Mouse (Mus musculus) urinary bladder, postnatal 10 days (tissue): Measurements from ENCODE around the gene Pcif1.

Source experiments
- DNase-seq: peaks from one replicate; pipeline ENCODE4 v3.0.0; 2022; ENCODE audit warnings: low spot score

Gene Pcif1

GRCm38 (mm10) chr2:164894048-164894447, 14.9 kb downstream of the Pcif1 start:
- DNase-seq = no peak

GRCm38 (mm10) chr2:164894644-164895043, 15.5 kb downstream of the Pcif1 start:
- DNase-seq = no peak

GRCm38 (mm10) chr2:164895885-164896284, 16.8 kb downstream of the Pcif1 start:
- no peak for DNase-seq

GRCm38 (mm10) chr2:164898008-164898407, 18.9 kb downstream of the Pcif1 start:
- no peak for DNase-seq

GRCm38 (mm10) chr2:164899034-164899433, 19.9 kb downstream of the Pcif1 start:
- DNase-seq = no peak

- no peak for DNase-seq
Measured at GRCm38 (mm10) chr2:164899723-164900459, 20.8 kb downstream of the Pcif1 start.

- DNase-seq = no peak
Measured at GRCm38 (mm10) chr2:164901380-164901779, 22.3 kb downstream of the Pcif1 start.

GRCm38 (mm10) chr2:164903496-164903895, 24.4 kb downstream of the Pcif1 start:
- DNase-seq = no peak

GRCm38 (mm10) chr2:164906071-164906470, 27.0 kb downstream of the Pcif1 start:
- no peak for DNase-seq

- no peak for DNase-seq
Measured at GRCm38 (mm10) chr2:164907511-164907910, 28.4 kb downstream of the Pcif1 start.

GRCm38 (mm10) chr2:164908011-164908410, 28.9 kb downstream of the Pcif1 start:
- no peak for DNase-seq

- DNase-seq = no peak
Measured at GRCm38 (mm10) chr2:164909100-164909499, 30.0 kb downstream of the Pcif1 start.

- DNase-seq = no peak
Measured at GRCm38 (mm10) chr2:164909542-164909941, 30.4 kb downstream of the Pcif1 start.

GRCm38 (mm10) chr2:164910360-164911061, 31.4 kb downstream of the Pcif1 start:
- no peak for DNase-seq

GRCm38 (mm10) chr2:164911086-164912048, 32.3 kb downstream of the Pcif1 start, which contains the start of gene Zfp335:
TSS of gene Zfp335 (minus strand) at chr2:164911757.
- DNase-seq = peak; percentile 75

GRCm38 (mm10) chr2:164912151-164912550, 33.0 kb downstream of the Pcif1 start:
- no peak for DNase-seq

GRCm38 (mm10) chr2:164912749-164913427, 33.8 kb downstream of the Pcif1 start:
- no peak for DNase-seq

- no peak for DNase-seq
Measured at GRCm38 (mm10) chr2:164913428-164913786, 34.3 kb downstream of the Pcif1 start.

GRCm38 (mm10) chr2:164916820-164917219, 37.7 kb downstream of the Pcif1 start:
- no peak for DNase-seq

GRCm38 (mm10) chr2:164917371-164917770, 38.3 kb downstream of the Pcif1 start:
- no peak for DNase-seq

GRCm38 (mm10) chr2:164918325-164918724, 39.2 kb downstream of the Pcif1 start:
- no peak for DNase-seq

GRCm38 (mm10) chr2:164921984-164922383, 42.9 kb downstream of the Pcif1 start:
- DNase-seq = no peak
